Mouse (Mus musculus): Measurements from ENCODE around the gene Gm20604.

The Gm20604 gene

DNA sequence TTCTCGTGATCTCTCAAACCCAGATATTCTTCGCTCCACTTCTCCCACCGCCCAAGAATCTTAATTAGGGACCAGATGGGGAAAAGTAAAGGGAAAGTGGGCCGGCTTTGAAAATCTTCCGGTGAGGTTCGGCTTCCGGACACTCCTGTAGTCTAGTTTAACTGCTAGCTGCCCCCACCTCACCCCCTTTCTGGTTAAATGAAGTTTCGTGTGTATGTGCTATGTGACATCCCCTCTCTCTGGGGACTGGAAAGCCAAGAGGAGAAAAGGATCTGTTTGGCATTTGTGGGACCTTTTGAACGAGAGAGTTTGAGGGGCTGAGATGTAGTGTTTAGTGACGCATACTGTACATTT lies at the start of gene Gm20604:
TSS of gene Gm20604 (minus strand) at position 270 of the 354 bp plus-strand sequence.
- peak; percentile 61 for DNase-seq (ENCODE audit: low read depth)

- DNase-seq (ENCODE audit: low read depth): no peak
Measured at GRCm38 (mm10) chr12:102799528-102799927, 41.1 kb upstream of the Gm20604 start.

GRCm38 (mm10) chr12:102787927-102788326 lies 29.5 kb upstream of the Gm20604 start:
- DNase-seq (ENCODE audit: low read depth): no peak

DNA sequence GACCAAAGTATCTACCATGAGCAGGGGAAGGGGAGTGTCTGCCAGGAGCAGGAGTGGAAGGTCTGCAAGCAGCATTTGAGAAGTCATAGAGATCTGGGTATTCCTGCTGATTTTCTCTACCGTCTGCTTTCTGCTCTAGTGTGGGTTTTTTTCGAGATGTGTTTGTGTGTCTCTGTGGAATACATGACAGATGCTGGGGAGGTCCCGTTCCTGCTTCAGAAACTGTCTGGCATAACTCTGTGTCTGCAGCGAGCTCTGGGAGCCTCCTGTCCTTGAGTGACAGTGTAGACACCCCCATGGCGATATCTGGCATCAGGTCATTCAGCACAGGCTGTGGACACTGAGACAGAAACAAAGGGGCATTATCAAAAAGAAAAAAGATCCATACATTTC lies 27.1 kb upstream of the Gm20604 start:
- DNase-seq (ENCODE audit: low read depth): no peak

GRCm38 (mm10) chr12:102784899-102785592 lies 26.6 kb upstream of the Gm20604 start:
- no peak for DNase-seq (ENCODE audit: low read depth)

DNA sequence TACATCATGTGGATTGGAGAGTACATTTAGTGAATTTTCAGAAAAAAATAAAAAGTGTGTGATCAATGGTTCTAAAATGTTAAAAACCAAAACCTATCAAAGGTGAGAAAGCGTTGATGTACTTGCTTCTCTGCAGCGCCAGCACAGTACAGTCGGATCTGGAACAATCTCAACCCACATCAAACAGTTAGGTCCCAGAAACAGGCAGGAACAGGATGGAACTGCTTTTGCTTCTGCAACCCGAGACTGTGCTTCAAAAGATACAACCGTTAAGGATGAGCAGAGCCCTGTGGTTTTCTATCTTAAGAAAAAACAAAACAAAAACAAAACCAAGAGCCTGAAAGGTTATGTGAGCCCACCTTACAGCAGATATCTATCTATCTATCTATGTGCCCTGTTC lies 24.4 kb upstream of the Gm20604 start:
- no peak for DNase-seq (ENCODE audit: low read depth)

- DNase-seq (ENCODE audit: low read depth): peak; percentile 36
Measured at GRCm38 (mm10) chr12:102779452-102779851, 21.0 kb upstream of the Gm20604 start.

DNA sequence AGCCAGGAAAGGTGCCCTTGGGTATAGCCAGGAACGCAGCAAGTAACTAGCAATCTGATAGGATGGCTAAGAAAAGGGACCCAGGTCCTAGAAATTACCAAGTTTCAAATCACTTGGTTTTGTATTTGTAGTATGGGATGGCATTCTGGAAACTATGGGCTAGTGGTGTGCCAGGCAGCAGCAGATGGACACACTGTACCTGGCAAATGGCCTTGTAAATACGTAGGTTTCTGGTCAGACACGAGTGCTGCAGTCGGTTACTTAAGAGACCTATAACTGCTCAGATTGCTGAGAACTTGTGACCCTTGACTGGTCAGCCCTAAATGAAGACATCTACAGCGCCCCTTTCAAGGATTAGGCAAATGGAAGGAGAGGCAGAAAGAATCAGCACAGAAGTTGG lies 19.7 kb upstream of the Gm20604 start:
- no peak for DNase-seq (ENCODE audit: low read depth)

- DNase-seq (ENCODE audit: low read depth): no peak
Measured at GRCm38 (mm10) chr12:102776035-102776434, 17.6 kb upstream of the Gm20604 start.

- DNase-seq (ENCODE audit: low read depth): no peak
Measured at GRCm38 (mm10) chr12:102772676-102773075, 14.2 kb upstream of the Gm20604 start.

DNA sequence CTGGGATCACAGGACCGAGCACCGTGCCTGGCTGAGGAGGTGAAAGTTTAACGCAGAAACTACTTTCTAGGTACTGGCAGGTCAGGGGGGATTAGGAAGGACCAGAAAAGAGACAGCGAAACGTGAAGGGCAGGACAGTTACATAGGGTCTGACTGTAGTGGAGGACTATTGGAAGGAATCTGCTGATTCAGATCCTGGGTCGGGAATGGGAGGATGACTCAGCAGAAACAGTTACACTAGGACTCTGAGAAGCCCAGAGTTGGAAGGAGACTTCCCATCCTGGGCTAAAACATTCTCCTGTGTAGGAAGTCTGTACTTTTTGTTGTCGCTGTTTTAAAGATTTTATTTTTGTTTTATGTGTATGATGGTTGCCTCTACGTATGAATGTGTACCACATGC lies 13.1 kb upstream of the Gm20604 start:
- DNase-seq (ENCODE audit: low read depth): no peak

- peak; percentile 48 for DNase-seq (ENCODE audit: low read depth)
Measured at GRCm38 (mm10) chr12:102769000-102769399, 10.5 kb upstream of the Gm20604 start.

DNA sequence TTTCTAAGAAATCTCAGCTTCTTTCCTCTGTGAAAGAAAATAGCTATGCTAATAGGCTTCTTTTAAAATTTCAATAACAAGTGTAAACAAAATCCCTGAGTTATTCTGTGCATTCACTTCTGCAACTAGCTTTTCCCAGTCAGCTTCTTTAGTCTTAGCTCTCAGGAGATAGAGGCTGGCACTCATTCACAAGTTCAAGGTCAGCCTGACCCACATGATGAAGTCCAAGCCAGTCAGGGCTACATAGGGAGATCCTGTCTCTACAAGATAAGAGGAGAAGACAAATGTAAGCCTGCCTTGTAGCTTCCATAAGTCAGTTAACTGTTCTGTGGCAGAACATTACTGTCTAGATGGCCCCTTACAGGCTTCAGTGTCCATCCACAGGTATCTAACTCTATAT lies 5.2 kb upstream of the Gm20604 start:
- no peak for DNase-seq (ENCODE audit: low read depth)

GRCm38 (mm10) chr12:102761668-102762067 lies 3.2 kb upstream of the Gm20604 start:
- no peak for DNase-seq (ENCODE audit: low read depth)

- no peak for DNase-seq (ENCODE audit: low read depth)
Measured at GRCm38 (mm10) chr12:102758936-102759335, 464 bp upstream of the Gm20604 start.

DNA sequence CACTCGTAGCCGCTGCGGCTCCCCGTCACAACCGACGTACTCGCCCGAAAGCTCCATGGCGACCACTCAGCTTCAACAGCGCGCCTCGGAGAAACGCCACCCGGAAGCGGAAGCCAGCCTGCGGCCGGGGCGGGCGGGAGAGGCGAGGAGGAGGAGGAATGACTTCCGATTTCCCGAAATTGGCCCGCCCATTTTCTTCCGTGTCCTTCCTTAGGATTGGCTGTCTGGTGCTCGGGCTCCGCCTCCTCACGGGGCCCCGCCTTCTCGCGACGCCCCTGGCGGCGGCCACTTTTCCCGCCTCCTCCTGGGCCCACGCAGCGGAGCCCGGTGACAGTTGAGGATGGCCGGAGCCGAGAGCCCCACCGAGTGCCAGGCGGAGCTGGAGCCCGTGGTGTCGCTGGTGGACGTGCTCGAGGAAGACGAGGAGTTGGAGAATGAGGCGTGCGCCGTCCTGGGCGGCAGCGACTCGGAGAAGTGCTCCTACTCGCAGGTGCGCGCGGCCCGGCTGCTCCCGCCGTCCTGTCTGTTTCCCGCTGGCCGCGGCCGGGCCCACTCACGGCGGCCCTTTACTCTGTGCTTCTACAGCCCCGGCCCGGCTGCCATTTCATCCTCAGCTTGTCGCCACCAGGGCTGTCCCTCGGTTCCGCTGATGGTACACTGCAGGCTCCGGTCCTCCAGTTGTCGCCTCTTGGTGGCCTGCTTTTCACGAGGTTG lies 626 bp downstream of the Gm20604 start, which contains the start of the genes Gm28051, Gon7 and Ubr7:
TSS of gene Gm28051 (minus strand) at position 77 of the 714 bp plus-strand sequence.
TSS of gene Gon7 (minus strand) at position 115 of the 714 bp plus-strand sequence.
TSS of gene Ubr7 (plus strand) at position 279 of the 714 bp plus-strand sequence.
- peak; percentile 99 for DNase-seq (ENCODE audit: low read depth)

DNA sequence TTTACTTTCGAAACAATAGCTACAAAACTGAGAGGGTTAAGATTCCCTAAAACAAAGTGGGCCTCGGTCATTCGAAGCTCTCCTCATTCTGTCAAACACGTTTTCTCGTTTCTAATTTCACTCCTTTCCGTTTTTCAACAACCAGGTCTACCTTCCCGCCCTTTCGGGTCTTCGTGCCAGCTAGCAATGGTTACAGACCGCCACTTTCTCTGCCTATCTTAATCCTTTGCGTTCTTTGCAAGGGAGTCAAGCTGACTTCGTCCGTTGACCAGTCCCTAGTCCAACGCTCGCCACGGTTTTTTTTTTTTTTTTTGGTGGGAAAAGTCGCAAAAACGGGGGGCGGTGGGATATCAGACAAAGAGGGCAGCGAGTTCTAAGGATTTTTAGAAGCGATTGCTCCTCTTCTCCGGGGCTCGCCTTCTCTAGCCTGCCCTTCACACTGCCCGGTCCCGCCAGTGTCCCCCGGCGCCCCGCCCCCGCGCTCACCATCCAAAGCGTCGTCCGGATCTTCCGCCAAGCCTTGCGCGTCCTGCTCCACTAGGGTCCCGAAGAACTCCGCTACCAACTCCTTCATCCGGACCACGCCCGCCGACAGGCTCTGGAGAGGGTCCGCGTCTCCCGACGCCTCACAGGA lies 1.3 kb downstream of the Gm20604 start:
- DNase-seq (ENCODE audit: low read depth): peak; percentile 54

DNA sequence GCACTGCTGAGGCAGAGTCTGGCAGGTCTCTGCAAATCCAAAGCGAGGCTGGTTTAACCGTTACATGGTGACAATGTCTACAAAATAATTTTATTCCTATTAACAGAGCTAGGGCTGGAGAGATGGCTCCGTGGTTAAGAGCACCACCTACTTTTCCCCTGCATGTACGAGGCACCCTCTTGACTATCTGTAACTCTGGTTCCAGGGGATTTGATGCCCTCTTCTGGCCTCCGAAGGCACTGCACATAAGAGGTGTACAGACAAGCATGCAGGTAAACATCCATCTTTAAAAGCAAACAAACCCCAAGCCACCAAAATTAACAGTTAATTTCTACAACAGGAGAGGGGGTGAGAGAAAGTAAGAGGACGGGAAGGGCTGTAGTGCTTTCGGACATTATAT lies 2.2 kb downstream of the Gm20604 start:
- peak; percentile 83 for DNase-seq (ENCODE audit: low read depth)

- DNase-seq (ENCODE audit: low read depth): no peak
Measured at GRCm38 (mm10) chr12:102748256-102748655, 10.2 kb downstream of the Gm20604 start.

GRCm38 (mm10) chr12:102744839-102745238 lies 13.6 kb downstream of the Gm20604 start:
- peak; percentile 90 for DNase-seq (ENCODE audit: low read depth)

DNA sequence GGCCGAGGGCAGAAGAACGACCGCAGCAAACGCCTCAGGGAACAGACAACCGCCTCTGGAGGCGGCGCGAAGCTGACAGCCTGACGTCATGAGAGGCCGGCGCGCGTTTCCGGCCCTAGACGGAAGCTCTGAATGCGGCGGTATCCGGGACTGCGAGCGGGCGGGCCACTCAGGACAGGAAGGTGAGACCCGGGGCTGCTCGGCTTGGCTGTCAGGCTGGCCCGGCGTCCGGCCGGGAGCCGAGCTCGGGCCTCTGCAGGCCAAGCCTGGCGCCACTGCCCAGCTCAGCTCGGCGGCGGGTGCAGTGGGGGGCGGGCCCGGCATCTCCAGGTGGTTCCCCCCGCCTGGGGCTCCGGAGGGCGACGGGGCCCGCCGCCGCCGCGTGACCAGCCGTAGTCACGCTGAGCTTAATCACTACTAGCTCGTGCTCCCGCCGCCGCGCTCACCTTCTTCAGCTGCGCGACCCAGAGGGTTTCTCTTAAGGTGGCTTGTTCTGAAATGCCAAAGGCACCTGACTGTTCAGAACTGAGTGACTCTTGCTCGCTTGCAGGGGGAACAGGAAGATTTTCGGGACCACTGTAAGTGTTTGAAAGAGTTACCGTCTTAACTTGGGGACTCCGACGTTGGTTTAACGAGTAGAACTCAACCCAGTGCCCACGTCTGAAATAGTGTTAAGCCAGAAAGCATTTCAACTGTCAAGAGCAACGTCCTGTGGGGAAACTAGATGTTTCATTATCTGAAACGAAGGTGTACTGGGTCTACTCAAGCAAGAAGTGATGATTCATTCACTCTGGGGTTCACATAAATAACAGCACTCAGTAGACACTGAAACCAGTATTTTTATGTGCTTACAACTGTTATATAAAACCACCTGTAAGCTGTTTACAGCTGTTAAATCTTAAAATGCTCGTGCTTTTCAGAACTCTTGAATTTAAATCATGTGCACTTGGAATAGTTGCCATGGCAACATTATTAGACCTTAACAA lies 14.6 kb downstream of the Gm20604 start, which contains the start of the genes Moap1 and Tmem251:
TSS of gene Moap1 (minus strand) at position 73 of the 986 bp plus-strand sequence.
TSS of gene Tmem251 (plus strand) at position 174 of the 986 bp plus-strand sequence.
- DNase-seq (ENCODE audit: low read depth): peak; percentile 96

All from induced T-regulatory cell, adult 2 months (primary cell).